Mouse (Mus musculus) heart, embryonic 15.5 days (tissue): ENCODE results near the gene Mdga1. TPM values are rescaled to one million over a fixed set of nuclear protein-coding genes. Genes with fewer than 3 reads are reported as not detected.

Experiments
- ATAC-seq: fragments of 200-750 bp; cut with Nextera tagmentation; replicated peaks from 2 replicates; pipeline ENCODE4 v1.8.0; 2017; ENCODE audit warnings: low read depth, moderate TSS enrichment; ENCODE audit not compliant: insufficient number of reproducible peaks, insufficient read depth, low FRiP score
- H3K27ac ChIP-seq: fragments of 300-500 bp; sonication (generic); 2 replicates; pipeline ENCODE4 v1.5.1; 2015; ENCODE audit warnings: mild to moderate bottlenecking, inconsistent platforms
- H3K27me3 ChIP-seq: fragments of 300-500 bp; sonication (generic); 2 replicates; pipeline ENCODE4 v1.6.1; 2015; ENCODE audit warnings: inconsistent platforms
- H3K36me3 ChIP-seq: fragments of 300-500 bp; sonication (generic); 2 replicates; pipeline ENCODE4 v1.6.1; 2015; ENCODE audit warnings: mild to moderate bottlenecking, inconsistent platforms
- H3K4me1 ChIP-seq: fragments of 300-500 bp; sonication (generic); replicated peaks from 2 replicates; pipeline ENCODE4 v1.6.1; 2015; ENCODE audit warnings: inconsistent platforms
- H3K4me2 ChIP-seq: fragments of 300-500 bp; sonication (generic); 2 replicates; pipeline ENCODE4 v1.6.1; 2015; ENCODE audit warnings: inconsistent platforms, mild to moderate bottlenecking, moderate library complexity
- H3K4me3 ChIP-seq: fragments of 300-500 bp; sonication (generic); 2 replicates; pipeline ENCODE4 v1.5.1; 2015; ENCODE audit warnings: mild to moderate bottlenecking, inconsistent platforms
- H3K9ac ChIP-seq: fragments of 300-500 bp; sonication (generic); 2 replicates; pipeline ENCODE4 v1.6.1; 2015; ENCODE audit warnings: mild to moderate bottlenecking, inconsistent platforms
- H3K9me3 ChIP-seq: fragments of 300-500 bp; sonication (generic); replicated peaks from 2 replicates; pipeline ENCODE4 v1.6.1; 2016; ENCODE audit warnings: inconsistent platforms
- WGBS: fragments of 180-500 bp; shearing (Covaris S2); methylation state at CpG from one replicate; pipeline ENCODE4 v1.1.7; 2015; ENCODE audit warnings: mixed read lengths; 5-methylcytosine and 5-hydroxymethylcytosine counted together
- polyA plus RNA-seq: library from polyadenylated mRNA; unstranded; fragments of >200 nt; fragmentation: Nextera tagmentation; extraction: Ambion mirVana; gene quantifications from 2 replicates; pipeline ENCODE4 v1.2.1, GENCODE M21; 2015

Gene Mdga1
- polyA plus RNA-seq, 1 experiment from 2014 or later = 4.2 TPM

- Histone ChIP-seq H3K4me2 (no peak overlapping the region), H3K9ac (no peak overlapping the region), H3K27me3 (peaks cover 6% of the 10 kb centered on the region; the same call in 1 of the 2 replicates), H3K36me3 (no peaks in the 10 kb centered on the region), H3K4me3 (no peak overlapping the region), H3K27ac (no peak overlapping the region), H3K9me3 (no peaks in the 10 kb centered on the region), H3K4me1 (peaks cover 23% of the 10 kb centered on the region)
- WGBS = 93% methylated on average over 4 of the region's 4 CpGs
- ATAC-seq = no peak
Observed at GRCm38 (mm10) chr17:29854835-29855234, 115.1 kb downstream of the Mdga1 start.

- Histone ChIP-seq H3K4me3 (no peak overlapping the region), H3K9ac (no peak overlapping the region), H3K36me3 (no peaks in the 10 kb centered on the region), H3K4me2 (no peak overlapping the region), H3K27me3 (peaks cover 6% of the 10 kb centered on the region; the same call in 1 of the 2 replicates), H3K9me3 (no peaks in the 10 kb centered on the region), H3K27ac (no peak overlapping the region), H3K4me1 (peaks cover 20% of the 10 kb centered on the region)
- ATAC-seq = no peak
- WGBS = 57% methylated on average over 6 of the region's 6 CpGs
Observed at GRCm38 (mm10) chr17:29854388-29854787, 115.5 kb downstream of the Mdga1 start.

GRCm38 (mm10) chr17:29852846-29853486 lies 116.9 kb downstream of the Mdga1 start:
- Histone ChIP-seq H3K9ac (peak overlapping the region; percentile 23; the same call in 1 of the 2 replicates), H3K36me3 (no peaks in the 10 kb centered on the region), H3K27ac (no peak overlapping the region), H3K4me2 (0 out of 2 replicates have a peak overlapping the region, but pooled peaks have one; percentile 7), H3K27me3 (peaks cover 6% of the 10 kb centered on the region; the same call in 1 of the 2 replicates), H3K4me3 (no peak overlapping the region), H3K4me1 (peaks cover 23% of the 10 kb centered on the region), H3K9me3 (no peaks in the 10 kb centered on the region)
- 42% methylated on average over 8 of the region's 8 CpGs for WGBS
- no peak for ATAC-seq

- H3K9me3 ChIP-seq = no peaks in the 10 kb centered on the region
- ATAC-seq = no peak
- no peak overlapping the region for H3K4me2 ChIP-seq
- peaks cover 6% of the 10 kb centered on the region; the same call in 1 of the 2 replicates for H3K27me3 ChIP-seq
- no peaks in the 10 kb centered on the region for H3K36me3 ChIP-seq
- H3K9ac ChIP-seq = no peak overlapping the region
- H3K4me3 ChIP-seq = no peak overlapping the region
- WGBS = 80% methylated on average over 13 of the region's 13 CpGs
- H3K27ac ChIP-seq = no peak overlapping the region
- peaks cover 16% of the 10 kb centered on the region for H3K4me1 ChIP-seq
Observed at GRCm38 (mm10) chr17:29849436-29849797, 120.5 kb downstream of the Mdga1 start.

- no peak overlapping the region for H3K9ac ChIP-seq
- no peak overlapping the region for H3K27ac ChIP-seq
- no peak overlapping the region for H3K4me2 ChIP-seq
- WGBS = 33% methylated on average over 17 of the region's 17 CpGs
- H3K27me3 ChIP-seq = peaks cover 6% of the 10 kb centered on the region; the same call in 1 of the 2 replicates
- H3K9me3 ChIP-seq = no peaks in the 10 kb centered on the region
- H3K4me1 ChIP-seq = peaks cover 16% of the 10 kb centered on the region
- ATAC-seq = no peak
- H3K36me3 ChIP-seq = no peaks in the 10 kb centered on the region
- no peak overlapping the region for H3K4me3 ChIP-seq
Observed at GRCm38 (mm10) chr17:29848793-29849435, 121.0 kb downstream of the Mdga1 start.

GRCm38 (mm10) chr17:29847291-29847690 lies 122.6 kb downstream of the Mdga1 start:
- H3K36me3 ChIP-seq = no peaks in the 10 kb centered on the region
- WGBS = 72% methylated on average over 8 of the region's 8 CpGs
- H3K4me1 ChIP-seq = peaks cover 5% of the 10 kb centered on the region
- H3K4me3 ChIP-seq = no peak overlapping the region
- no peaks in the 10 kb centered on the region for H3K9me3 ChIP-seq
- H3K9ac ChIP-seq = no peak overlapping the region
- ATAC-seq = no peak
- no peak overlapping the region for H3K27ac ChIP-seq
- no peak overlapping the region for H3K4me2 ChIP-seq
- H3K27me3 ChIP-seq = peaks cover 4% of the 10 kb centered on the region

GRCm38 (mm10) chr17:29846284-29846683 lies 123.6 kb downstream of the Mdga1 start:
- no peak overlapping the region for H3K4me3 ChIP-seq
- no peaks in the 10 kb centered on the region; the same call in 1 of the 2 replicates for H3K27me3 ChIP-seq
- no peak for ATAC-seq
- H3K4me2 ChIP-seq = no peak overlapping the region
- H3K9ac ChIP-seq = no peak overlapping the region
- WGBS = 43% methylated on average over 15 of the region's 15 CpGs
- no peak overlapping the region for H3K27ac ChIP-seq
- H3K4me1 ChIP-seq = peaks cover 15% of the 10 kb centered on the region
- no peaks in the 10 kb centered on the region for H3K9me3 ChIP-seq
- H3K36me3 ChIP-seq = no peaks in the 10 kb centered on the region

GRCm38 (mm10) chr17:29844949-29845348 lies 124.9 kb downstream of the Mdga1 start:
- Histone ChIP-seq H3K4me2 (no peak overlapping the region), H3K4me3 (no peak overlapping the region), H3K36me3 (no peaks in the 10 kb centered on the region), H3K9me3 (no peaks in the 10 kb centered on the region), H3K27me3 (no peaks in the 10 kb centered on the region; the same call in 1 of the 2 replicates), H3K27ac (no peak overlapping the region), H3K4me1 (peaks cover 16% of the 10 kb centered on the region), H3K9ac (no peak overlapping the region)
- ATAC-seq = no peak
- WGBS = 78% methylated on average over 6 of the region's 6 CpGs

- H3K27ac ChIP-seq = no peak overlapping the region
- ATAC-seq = no peak
- H3K4me2 ChIP-seq = no peak overlapping the region
- H3K27me3 ChIP-seq = no peaks in the 10 kb centered on the region; the same call in 1 of the 2 replicates
- 88% methylated on average over 7 of the region's 7 CpGs for WGBS
- H3K9ac ChIP-seq = no peak overlapping the region
- no peak overlapping the region for H3K4me3 ChIP-seq
- peaks cover 13% of the 10 kb centered on the region for H3K4me1 ChIP-seq
- H3K36me3 ChIP-seq = no peaks in the 10 kb centered on the region
- H3K9me3 ChIP-seq = no peaks in the 10 kb centered on the region
Observed at GRCm38 (mm10) chr17:29843419-29844162, 126.3 kb downstream of the Mdga1 start.

- Histone ChIP-seq H3K4me1 (peaks cover 17% of the 10 kb centered on the region), H3K4me2 (peak overlapping the region; percentile 91), H3K27ac (no peak overlapping the region), H3K36me3 (no peaks in the 10 kb centered on the region), H3K4me3 (peak overlapping the region; percentile 50), H3K27me3 (no peaks in the 10 kb centered on the region; the same call in 1 of the 2 replicates), H3K9me3 (no peaks in the 10 kb centered on the region), H3K9ac (peak overlapping the region; percentile 52)
- 5% methylated on average over 46 of the region's 46 CpGs for WGBS
- ATAC-seq = peak; percentile 28; the same call in 1 of the 2 replicates
Observed at GRCm38 (mm10) chr17:29841781-29842690, 127.9 kb downstream of the Mdga1 start.
